Mouse (Mus musculus) lung, adult 2 months (tissue): ENCODE data around the gene Adam22. TPM values are rescaled to one million over a fixed set of nuclear protein-coding genes. Genes with fewer than 3 reads are reported as not detected.

Experiments used
- DNase-seq: peaks from one replicate; pipeline ENCODE4 v3.0.0; 2022
- H3K4me1 ChIP-seq: fragments of 200-500 bp; 2 replicates; pipeline ENCODE4 v1.6.1; 2011; ENCODE audit warnings: low read length; ENCODE audit not compliant: control insufficient read depth, insufficient read depth
- H3K4me3 ChIP-seq: fragments of 200-500 bp; replicated peaks from 2 replicates; pipeline ENCODE3; 2011; ENCODE audit warnings: low read depth, mild to moderate bottlenecking, control low read depth, low read length; ENCODE audit errors: extremely low read depth
- CTCF ChIP-seq: fragments of 200-500 bp; IDR thresholded peaks from 2 replicates; pipeline ENCODE4 v1.5.1; 2011; ENCODE audit warnings: mild to moderate bottlenecking, low read length, control low read depth; ENCODE audit not compliant: insufficient read depth
- POLR2A ChIP-seq: fragments of 200-500 bp; IDR thresholded peaks from 2 replicates; pipeline ENCODE4 v1.6.1; 2011; ENCODE audit warnings: low read depth, mild to moderate bottlenecking, control low read depth, low read length, borderline replicate concordance; ENCODE audit errors: extremely low read depth
- WGBS: fragments of 180-500 bp; shearing (Covaris S2); methylation state at CpG from one replicate; pipeline ENCODE4 v1.1.7; 2018; 5-methylcytosine and 5-hydroxymethylcytosine counted together
- polyA plus RNA-seq: library from polyadenylated mRNA; depleted of rRNA; stranded (reverse); fragments of >200 nt; gene quantifications from 2 replicates; pipeline ENCODE4 v1.2.3, GENCODE M21; 2012

Gene Adam22
- polyA plus RNA-seq, 1 experiment, result 3.2 TPM

GRCm38 (mm10) chr5:8366771-8367613, 968 bp downstream of the Adam22 start:
- Histone ChIP-seq H3K4me1 (no peaks in the 10 kb centered on the region), H3K4me3 (peak overlapping the region; percentile 24)
- no peak for DNase-seq
- 4% methylated on average over 25 of the region's 25 CpGs for WGBS
- no peak for TF ChIP-seq POLR2A

GRCm38 (mm10) chr5:8362361-8362760, 5.6 kb downstream of the Adam22 start:
- TF ChIP-seq CTCF, result peak; percentile 17; the same call in 1 of the 2 replicates
- TF ChIP-seq POLR2A, result no peak
- WGBS, result 64% methylated on average over 1 of the region's 1 CpGs
- no peak for DNase-seq
- Histone ChIP-seq H3K4me1 (peaks cover 2% of the 10 kb centered on the region; the same call in 1 of the 2 replicates), H3K4me3 (no peak overlapping the region)

GRCm38 (mm10) chr5:8357677-8358076, 10.3 kb downstream of the Adam22 start:
- peaks cover 5% of the 10 kb centered on the region; the same call in 1 of the 2 replicates for H3K4me1 ChIP-seq
- H3K4me3 ChIP-seq, result no peak overlapping the region
- DNase-seq, result no peak
- WGBS, result 56% methylated on average over 8 of the region's 8 CpGs
- no peak for TF ChIP-seq POLR2A
- no peak for TF ChIP-seq CTCF

GRCm38 (mm10) chr5:8356885-8357651, 10.9 kb downstream of the Adam22 start:
- WGBS, result 19% methylated on average over 13 of the region's 13 CpGs
- peak; percentile 36 for DNase-seq

GRCm38 (mm10) chr5:8356326-8356725, 11.6 kb downstream of the Adam22 start:
- DNase-seq, result no peak
- peaks cover 5% of the 10 kb centered on the region; the same call in 1 of the 2 replicates for H3K4me1 ChIP-seq
- WGBS, result 45% methylated on average over 2 of the region's 2 CpGs
- TF ChIP-seq POLR2A (no peak), CTCF (no peak)
- H3K4me3 ChIP-seq, result no peak overlapping the region

More at GRCm38 (mm10) chr5:8356885-8357651, 10.9 kb downstream of the Adam22 start:
- TF ChIP-seq POLR2A (no peak), CTCF (no peak)
- Histone ChIP-seq H3K4me3 (no peak overlapping the region), H3K4me1 (peaks cover 5% of the 10 kb centered on the region; the same call in 1 of the 2 replicates)

- DNase-seq, result no peak
- 47% methylated on average over 10 of the region's 10 CpGs for WGBS
Observed at GRCm38 (mm10) chr5:8349557-8349956, 18.4 kb downstream of the Adam22 start.

GRCm38 (mm10) chr5:8346329-8346728, 21.6 kb downstream of the Adam22 start:
- no peak for DNase-seq
- Histone ChIP-seq H3K4me3 (no peak overlapping the region), H3K4me1 (no peaks in the 10 kb centered on the region)
- TF ChIP-seq POLR2A (no peak), CTCF (no peak)

More at GRCm38 (mm10) chr5:8349557-8349956, 18.4 kb downstream of the Adam22 start:
- TF ChIP-seq POLR2A, result no peak
- TF ChIP-seq CTCF, result no peak
- H3K4me1 ChIP-seq, result no peaks in the 10 kb centered on the region
- no peak overlapping the region for H3K4me3 ChIP-seq

- TF ChIP-seq CTCF, result no peak
- TF ChIP-seq POLR2A, result no peak
- Histone ChIP-seq H3K4me1 (no peaks in the 10 kb centered on the region), H3K4me3 (no peak overlapping the region)
- no peak for DNase-seq
- 85% methylated on average over 3 of the region's 3 CpGs for WGBS
Observed at GRCm38 (mm10) chr5:8343296-8343695, 24.7 kb downstream of the Adam22 start.

GRCm38 (mm10) chr5:8341676-8342075, 26.3 kb downstream of the Adam22 start:
- Histone ChIP-seq H3K4me3 (no peak overlapping the region), H3K4me1 (no peaks in the 10 kb centered on the region)
- no peak for TF ChIP-seq POLR2A
- 91% methylated on average over 4 of the region's 4 CpGs for WGBS
- no peak for DNase-seq

- no peaks in the 10 kb centered on the region for H3K4me1 ChIP-seq
- no peak for TF ChIP-seq POLR2A
- TF ChIP-seq CTCF, result no peak
- no peak for DNase-seq
- no peak overlapping the region for H3K4me3 ChIP-seq
- WGBS, result 77% methylated on average over 4 of the region's 4 CpGs
Observed at GRCm38 (mm10) chr5:8327645-8328269, 40.2 kb downstream of the Adam22 start.
